Mouse (Mus musculus): ENCODE measurements at regions not wholly inside any gene's neighbourhood (a gene's known extent, or its start where the extent isn't known, plus 50 kb on each side); places are given as distances from the start of the nearest gene placed in this dataset.

DNA sequence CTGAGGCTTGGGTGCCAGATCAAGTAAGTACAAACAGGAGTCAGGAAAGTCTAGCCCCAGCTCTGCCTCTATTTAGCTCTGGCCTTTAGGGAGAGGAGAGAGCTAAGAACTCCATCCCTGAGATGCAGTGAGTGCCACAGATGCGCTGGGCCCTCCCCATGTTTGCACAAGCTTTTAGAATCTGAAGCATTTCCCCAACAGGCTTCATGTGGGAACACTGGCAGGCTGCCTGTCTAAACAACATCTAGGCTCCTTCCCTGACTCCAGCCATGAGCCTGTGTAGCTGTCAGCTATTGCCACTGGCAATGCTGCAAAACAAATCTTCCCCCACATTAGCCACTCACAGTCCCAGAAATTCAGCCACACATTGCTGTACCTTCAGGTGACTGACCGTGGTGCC lies 147.9 kb downstream of the Chst1 start:
- DNase-seq (ENCODE audit: low read depth, low spot score) = no peak
- WGBS = 46% methylated on average over 2 of the region's 2 CpGs

DNA sequence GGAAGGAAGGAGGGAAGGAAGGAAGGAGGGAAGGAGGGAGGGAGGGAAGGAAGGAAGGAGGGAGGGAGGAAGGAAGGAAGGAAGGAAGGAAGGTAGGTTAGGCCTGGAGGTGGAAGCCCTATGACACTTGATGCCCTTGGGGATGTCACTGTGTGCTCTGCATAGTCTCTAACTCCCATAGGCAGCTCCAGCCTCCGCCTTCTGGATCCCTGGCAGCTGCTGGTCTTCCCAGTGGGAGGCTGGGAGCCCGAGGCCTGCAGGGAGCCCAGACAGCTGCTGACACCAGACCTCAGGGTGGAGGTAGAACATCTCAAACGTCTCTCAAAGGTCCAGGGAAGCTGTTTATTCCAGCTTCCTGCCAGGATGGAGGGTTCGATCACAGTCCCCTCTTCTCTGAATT lies 150.6 kb downstream of the Chst1 start:
- no peak for DNase-seq (ENCODE audit: low read depth, low spot score)
- 44% methylated on average over 4 of the region's 4 CpGs for whole genome bisulfite sequencing

DNA sequence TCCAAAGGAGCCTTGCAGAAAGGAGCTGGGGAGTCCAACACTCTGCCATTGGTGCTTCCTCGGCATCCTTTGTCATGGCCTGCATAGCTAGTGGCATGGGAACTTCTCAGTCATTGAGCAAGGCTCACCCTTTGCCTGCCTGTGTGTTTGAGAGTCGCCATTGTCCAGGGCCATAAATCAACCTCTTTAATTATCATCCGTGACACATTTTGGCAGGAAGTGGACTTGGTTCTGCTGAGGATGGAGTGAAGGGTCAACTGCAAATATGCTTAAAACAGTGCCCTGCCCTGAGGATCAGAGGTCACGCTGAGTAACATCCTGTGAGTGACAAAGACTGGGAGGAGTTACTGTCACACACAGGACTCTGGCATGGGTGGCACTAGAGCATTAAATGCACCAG lies 151.2 kb downstream of the Chst1 start:
- no peak for DNase-seq (ENCODE audit: low read depth, low spot score)
- 17% methylated on average over 4 of the region's 4 CpGs for WGBS

DNA sequence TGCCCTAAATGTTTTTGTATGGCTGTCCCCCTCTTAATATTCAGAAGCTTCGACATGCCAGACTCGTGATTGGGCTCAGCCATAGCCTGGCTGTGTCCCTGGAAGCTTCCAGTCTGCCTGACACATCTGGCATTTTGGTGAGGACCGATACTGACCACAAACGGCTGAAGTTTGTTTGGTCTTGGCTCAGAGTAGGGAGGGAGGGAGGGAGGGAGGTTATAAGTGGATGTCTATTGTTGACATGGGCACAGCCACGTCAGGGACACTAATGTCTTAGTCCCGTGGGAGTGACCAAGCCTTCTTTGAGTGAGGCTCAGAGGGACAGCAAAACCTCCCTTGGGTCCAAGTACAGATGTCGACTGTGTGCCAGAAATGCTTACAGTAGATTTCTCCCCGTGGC lies 151.7 kb downstream of the Chst1 start:
- DNase-seq (ENCODE audit: low read depth, low spot score) = no peak
- WGBS = 22% methylated on average over 8 of the region's 8 CpGs

DNA sequence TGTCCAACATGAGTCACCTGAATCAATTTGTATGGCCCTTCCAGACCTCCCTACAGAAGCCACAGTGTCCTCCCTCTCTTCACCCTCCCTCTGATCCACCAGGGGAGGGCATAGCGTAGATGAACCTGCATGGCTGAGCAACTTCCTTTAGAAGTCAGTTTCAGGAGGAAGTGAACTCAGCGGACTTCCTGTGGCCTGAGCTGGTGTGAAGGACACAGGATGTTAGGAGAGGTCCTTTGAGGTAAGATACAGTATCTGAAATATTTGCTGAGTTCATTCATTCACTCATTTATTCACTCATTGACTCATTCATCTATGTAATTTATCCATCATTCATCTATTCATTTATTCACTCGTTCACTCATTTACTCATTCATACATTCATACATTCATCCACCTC lies 152.6 kb downstream of the Chst1 start:
- DNase-seq (ENCODE audit: low read depth, low spot score) = no peak
- WGBS = 85% methylated on average over 3 of the region's 3 CpGs

DNA sequence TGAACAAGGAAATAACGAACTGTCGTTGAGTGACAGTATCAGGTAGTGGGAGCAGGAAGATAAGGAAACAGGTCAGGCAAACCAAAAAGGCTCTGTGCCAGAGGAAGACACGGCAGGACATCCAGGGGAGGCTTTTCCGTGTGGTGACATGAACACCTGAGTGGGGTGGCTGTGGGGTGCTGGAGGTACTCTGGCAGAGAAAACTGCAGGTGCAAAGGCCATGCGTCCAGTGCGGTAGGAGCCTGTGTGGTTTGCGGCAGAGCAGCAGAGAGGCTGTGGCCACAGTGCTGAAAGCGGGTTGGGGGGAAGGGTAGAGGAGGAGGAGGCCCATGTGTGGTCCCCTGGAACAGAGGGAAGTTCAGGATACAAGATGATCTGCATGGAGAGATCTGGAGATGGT lies 153.3 kb downstream of the Chst1 start:
- no peak for DNase-seq (ENCODE audit: low read depth, low spot score)
- WGBS = 74% methylated on average over 8 of the region's 8 CpGs

DNA sequence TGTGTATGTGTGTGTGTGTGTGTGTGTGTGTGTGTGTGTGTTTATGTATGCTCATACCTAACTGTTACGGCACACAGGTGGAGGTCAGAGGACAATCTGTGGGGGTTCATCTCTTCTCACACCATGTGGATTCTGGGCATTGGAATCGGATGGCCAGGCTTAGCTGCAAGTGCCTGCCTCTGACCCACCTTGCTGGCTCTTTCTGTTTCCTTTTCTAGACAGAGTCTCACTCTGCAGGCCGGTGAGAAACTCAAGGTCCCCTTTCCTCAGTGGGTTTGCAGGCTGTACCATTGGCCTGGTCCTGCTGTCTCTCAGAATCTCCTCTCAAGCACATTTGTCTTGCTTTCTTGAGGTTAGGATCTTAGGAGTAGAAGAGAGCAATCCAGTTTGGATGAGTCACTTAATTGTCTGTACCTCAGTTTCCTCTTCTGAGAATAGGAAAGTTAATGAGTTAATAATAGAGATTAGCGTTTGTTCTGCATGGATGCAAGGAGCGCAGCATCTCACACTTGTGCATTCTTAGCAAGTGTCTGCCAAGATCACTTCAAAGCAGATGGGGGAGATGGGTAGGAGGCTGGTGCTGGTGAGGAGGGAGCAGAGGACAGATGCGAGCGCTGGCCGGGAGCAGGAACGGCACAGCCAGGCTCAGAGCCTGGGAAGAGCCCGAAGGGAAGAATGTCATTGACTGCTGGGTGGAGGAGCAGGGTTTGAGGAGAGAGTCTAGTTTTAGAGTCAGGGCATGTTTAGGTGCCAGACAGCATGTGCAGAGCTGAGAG lies 155.2 kb downstream of the Chst1 start:
- 75% methylated on average over 10 of the region's 10 CpGs for WGBS
- no peak for DNase-seq (ENCODE audit: low read depth, low spot score)

DNA sequence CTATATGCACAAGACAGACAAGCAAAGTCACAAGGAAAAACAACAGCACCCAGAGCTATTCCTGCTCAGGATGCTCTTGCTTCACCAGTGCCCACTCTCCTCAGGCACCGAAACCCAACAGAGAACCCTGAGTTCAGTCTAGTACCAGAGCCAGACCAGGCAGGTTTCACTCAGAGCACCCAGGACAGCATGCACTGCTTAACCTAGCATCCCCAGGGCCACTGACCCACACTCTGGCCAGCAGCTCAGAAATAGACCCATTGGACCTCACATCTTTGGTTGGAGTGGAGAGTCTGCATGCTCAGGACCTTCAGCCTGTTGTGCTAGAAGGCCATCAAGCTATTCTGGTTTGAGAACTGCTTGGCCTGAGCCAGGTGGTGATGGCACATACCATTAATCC lies 157.0 kb downstream of the Chst1 start:
- DNase-seq (ENCODE audit: low read depth, low spot score) = no peak
- 96% methylated on average over 1 of the region's 1 CpGs for WGBS

DNA sequence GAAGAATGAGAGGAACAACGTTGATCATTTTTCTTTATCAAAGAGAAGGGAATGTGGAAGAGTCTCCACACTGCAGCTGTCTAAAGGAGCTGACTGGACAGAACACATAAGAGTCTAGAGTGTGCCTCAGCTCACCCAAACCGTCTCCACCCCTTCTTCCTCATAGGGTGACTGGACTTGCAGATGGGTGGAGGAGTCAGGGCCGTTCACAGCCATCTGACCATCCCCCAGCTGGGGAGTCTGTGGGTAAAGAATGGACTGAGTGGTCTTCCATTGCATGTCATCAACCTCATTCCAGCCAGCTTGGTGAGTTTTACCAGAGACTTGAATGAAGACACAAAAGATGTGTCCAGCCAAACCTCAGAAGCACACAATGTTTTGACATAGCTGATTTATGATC lies 156.1 kb upstream of the Syt13 start:
- no peak for DNase-seq (ENCODE audit: low read depth, low spot score)
- WGBS = 42% methylated on average over 3 of the region's 3 CpGs

DNA sequence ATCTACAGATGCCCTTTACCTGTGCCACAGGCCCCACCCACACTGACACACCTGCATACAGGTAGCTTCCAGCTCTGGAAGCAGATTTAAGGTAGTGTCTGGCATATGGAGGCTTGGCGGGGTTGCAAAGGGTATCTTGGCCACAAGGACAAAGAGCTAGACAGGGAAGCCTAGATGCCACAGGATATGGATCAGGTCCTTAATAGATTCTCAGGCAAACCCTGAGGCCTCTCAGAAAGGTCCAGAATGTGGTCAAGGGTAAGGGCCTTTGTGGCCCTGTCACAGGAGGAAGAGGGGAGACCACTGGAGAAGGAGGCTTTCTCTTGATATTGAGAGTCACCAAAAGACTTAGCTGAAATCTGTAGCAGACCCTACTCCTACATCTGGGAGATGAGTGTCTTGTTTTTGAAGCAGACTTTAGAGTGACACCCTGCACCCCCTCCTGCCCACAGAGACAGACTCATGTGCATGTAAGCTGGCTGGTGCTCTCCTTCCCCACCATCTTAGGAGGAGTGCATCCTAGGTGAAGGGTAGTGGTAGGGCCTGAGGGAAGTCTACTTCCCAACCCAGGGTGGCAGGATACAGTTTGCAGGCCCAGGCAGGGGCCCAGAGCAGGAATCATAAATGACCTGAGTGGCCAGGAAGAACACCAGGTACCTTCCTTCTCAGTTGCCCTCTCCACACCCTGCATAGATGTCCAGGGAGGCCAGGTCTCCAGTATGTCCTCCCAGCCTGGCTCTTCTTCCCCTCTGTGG lies 150.8 kb upstream of the Syt13 start:
- DNase-seq (ENCODE audit: low read depth, low spot score) = no peak
- 97% methylated on average over 1 of the region's 1 CpGs for WGBS

DNA sequence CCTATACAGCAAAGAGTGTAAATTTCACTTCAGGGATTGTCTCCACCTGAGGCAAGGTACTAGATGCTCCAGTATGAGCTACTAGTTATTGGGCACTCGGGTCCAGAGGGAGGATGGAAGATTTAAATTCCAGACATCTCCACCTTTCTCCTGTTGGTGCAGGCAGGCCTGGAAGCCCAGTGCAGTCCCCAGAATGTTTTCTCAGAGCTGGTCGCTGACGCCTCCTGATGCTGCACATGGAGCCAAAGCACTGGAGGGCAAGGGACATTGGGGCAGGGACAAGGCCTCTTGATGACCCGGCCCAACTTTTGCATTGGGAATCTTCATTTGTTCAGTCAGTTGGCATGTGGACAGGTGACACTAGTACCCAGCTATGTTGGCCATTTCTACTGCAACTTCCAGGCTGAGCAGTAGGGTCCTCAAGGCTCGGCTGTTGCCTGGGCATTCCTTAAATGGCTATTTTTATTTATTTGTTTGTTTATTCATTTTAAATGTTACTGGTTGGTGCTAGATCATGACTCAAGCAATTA lies 147.4 kb upstream of the Syt13 start:
- no peak for DNase-seq (ENCODE audit: low read depth, low spot score)
- WGBS = 86% methylated on average over 5 of the region's 5 CpGs

DNA sequence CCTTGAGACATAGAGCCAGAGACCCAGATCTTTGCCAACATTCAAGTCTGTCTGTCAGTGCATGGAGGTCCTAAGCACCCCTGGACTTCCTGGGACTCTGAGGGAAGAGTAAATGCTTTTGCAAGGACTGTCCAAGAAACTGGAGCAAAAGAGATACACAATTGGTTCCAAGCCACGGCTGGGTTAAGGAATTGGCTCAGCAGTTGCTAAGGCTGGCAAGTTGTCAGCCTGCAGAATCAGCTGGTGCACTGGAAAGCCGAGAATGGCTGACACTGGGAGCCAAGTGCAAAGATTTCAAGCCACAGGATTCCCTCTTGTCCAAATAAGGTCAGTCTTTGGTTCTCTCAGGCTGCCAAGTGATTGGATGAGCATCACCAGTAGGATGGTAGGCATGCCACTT lies 146.8 kb upstream of the Syt13 start:
- 38% methylated on average over 2 of the region's 2 CpGs for WGBS
- no peak for DNase-seq (ENCODE audit: low read depth, low spot score)

DNA sequence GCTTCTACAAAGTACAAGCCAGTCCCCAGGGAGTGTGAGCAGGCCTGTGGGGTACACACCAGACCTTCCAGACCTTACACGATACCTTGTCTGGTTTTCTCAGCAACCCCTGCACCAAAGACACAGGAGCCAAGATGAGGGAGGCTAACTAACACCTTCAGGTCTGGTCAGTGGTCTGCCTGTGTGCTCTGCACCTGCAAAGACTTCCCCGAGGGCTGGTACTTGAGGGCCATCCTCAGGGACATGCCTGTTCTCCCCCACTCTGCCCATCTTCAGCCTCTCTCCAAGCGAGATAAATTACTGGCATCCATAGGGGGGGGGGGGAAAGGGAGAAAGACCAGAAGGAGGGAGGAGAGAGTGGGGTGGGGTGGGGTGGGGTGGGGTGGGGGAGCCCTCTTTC lies 145.8 kb upstream of the Syt13 start:
- DNase-seq (ENCODE audit: low read depth, low spot score) = no peak
- 56% methylated on average over 3 of the region's 3 CpGs for WGBS

DNA sequence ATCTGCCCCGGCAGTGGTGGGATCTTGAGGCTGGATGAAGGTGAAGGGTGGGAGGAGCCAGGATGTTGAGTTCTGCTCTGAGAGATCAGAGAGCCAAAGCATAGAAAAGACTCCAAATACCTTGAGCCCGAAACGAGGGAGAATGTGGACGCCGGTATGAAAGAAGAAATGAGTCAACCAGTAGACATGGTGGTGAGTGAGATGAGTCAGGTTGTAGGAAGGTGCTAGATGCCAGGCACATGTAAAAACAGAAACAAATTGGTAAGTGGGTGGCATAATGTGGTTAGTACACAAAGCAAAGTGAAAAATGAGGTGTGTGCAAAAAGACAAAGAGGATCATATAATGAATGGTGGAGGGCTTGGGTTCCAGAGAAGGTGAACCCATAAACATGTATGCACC lies 144.8 kb upstream of the Syt13 start:
- DNase-seq (ENCODE audit: low read depth, low spot score) = no peak
- WGBS = 83% methylated on average over 5 of the region's 5 CpGs

DNA sequence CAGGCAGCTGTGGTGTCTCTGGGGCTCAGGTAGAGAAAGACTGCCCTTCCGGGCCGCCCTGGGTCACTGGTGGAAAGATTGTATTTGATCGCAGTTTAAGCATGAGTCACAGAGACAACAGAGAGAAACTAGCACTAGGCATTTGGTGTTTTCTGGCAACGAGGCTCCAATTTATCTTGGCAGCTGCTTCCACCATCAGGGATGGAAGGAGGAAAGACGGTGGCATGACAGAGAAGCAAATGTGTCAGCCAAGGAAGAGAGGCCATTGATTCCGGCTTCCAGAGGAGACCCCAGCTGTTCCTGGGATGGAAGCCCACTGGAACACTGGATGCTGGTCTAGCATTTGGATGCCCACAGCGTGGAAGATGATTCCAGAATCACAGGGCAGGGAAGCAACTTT lies 142.3 kb upstream of the Syt13 start:
- 44% methylated on average over 7 of the region's 7 CpGs for WGBS
- DNase-seq (ENCODE audit: low read depth, low spot score) = no peak

DNA sequence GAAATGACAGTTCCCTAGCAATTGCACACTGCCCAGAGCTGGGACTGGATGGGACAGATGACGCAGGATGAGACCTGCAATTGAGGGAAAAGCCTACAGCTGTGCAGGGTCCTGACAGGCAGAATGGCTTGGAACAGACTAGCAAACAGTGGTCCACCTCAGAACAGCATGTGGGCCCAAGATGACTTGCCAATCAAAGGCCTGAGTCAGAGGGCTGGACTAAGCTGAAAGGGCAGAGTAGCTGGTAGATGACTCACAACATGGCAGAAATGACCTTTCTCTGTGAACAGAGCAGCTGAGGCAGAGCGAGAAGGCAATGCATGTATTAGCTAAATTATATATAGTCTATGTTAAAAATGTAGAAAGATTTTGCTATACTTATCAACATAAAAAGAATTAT lies 138.4 kb upstream of the Syt13 start:
- no peak for DNase-seq (ENCODE audit: low read depth, low spot score)
- WGBS = 85% methylated on average over 2 of the region's 2 CpGs

DNA sequence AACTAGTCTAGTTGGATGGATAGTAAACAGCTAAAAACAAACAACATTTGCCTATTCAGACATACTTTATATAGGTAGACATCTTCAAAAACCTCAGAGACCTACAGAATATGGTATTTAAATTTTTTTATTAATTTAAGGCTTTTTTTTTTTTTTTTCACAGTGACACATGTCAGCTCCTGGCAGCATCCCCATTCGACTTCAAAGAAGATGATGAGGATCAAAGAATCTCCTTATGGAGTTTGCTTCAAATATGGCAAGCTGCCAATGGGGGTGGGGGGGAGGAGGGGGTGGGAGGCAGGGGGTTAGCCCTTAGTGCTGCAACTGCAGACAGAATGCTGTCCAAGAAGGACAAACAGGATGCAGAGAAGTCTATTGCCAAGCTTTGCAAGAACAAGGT lies 135.8 kb upstream of the Syt13 start:
- no peak for DNase-seq (ENCODE audit: low read depth, low spot score)
- 34% methylated on average over 1 of the region's 1 CpGs for WGBS

DNA sequence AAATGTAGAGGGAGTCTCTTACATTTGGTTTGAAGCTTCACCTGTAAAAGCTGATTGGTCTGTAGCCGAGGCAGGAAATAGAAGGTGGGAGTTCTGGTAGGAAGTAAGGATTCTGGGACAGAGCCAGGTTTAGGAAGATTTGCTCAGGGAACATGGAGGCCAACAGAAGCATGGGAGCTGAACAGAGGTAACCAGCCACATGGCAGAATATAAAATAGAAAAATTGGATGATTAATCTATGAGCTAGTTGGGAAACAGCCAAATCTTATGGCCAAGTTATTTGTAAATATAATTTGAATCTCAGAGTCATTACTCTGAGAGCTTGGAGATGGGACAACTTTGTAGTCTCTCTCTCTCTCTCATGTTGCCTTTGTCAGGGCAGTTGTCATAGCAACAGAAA lies 134.9 kb upstream of the Syt13 start:
- 69% methylated on average over 1 of the region's 1 CpGs for WGBS
- no peak for DNase-seq (ENCODE audit: low read depth, low spot score)

DNA sequence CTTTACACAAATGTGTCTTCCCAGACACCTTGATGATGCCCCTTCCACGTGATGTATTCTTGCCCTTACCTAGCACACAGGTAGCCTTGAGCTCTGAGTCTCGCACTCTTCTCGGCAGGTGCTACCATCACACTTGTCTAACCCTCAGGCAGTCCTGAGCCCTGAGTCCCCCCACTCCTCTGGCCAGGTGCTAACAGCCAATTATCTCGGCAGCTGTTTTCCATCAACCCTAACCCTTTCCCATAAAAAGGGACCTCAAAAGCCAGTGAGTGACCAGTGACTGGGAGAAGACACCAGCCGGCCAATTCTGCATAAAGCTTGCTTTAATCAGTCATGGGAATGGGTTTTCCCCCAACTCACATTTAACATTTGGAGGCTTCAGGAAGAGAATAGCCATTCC lies 133.4 kb upstream of the Syt13 start:
- 65% methylated on average over 5 of the region's 5 CpGs for WGBS
- no peak for DNase-seq (ENCODE audit: low read depth, low spot score)

DNA sequence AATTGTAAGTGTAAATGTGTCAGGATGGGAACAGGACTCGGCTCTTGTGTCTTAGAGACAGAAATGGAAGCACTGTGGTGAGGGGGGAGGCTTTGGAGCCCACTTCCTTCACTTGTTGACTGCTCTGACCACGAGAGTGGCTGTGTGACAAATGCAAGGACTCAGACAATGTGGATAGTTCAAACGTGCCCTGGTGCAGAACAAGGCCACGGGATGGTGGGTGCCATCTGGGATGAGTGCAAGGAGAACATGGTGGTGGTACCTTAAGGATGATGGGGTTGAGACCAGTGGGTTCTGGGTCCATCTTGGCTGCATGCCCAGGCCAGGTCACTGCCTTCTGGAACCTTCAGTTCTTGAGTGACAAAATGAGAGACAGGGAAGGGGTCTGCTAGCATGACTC lies 132.3 kb upstream of the Syt13 start:
- no peak for DNase-seq (ENCODE audit: low read depth, low spot score)
- WGBS = 46% methylated on average over 4 of the region's 4 CpGs

DNA sequence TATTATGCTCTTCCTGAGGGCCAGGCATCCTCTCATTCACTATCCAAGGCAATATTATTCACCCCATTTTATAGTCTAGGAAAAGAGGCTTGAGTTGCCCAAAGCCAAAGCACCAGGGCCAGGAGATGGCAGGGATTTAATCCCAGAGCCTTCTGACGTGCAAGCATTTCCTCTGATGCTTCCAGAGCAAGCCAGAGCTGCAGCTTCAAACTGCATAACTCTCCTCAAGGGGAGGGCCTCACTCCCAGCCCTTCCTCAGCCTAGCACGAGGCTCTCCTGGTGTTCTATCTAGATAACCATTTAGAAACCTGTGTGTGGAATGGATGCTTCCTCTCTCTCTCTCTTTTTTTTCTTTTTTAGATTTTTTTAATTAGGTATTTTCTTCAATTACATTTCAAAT lies 130.0 kb upstream of the Syt13 start:
- no peak for DNase-seq (ENCODE audit: low read depth, low spot score)
- 43% methylated on average over 2 of the region's 2 CpGs for WGBS
